Mouse (Mus musculus) MEL (cell line): ENCODE results near the gene Tnfsf13b. TPM values are rescaled to one million over a fixed set of nuclear protein-coding genes. Genes with fewer than 3 reads are reported as not detected.

Experiments used
- DNase-seq: peaks from one replicate; pipeline ENCODE4 v3.0.0; 2011; ENCODE audit warnings: low read depth, low spot score
- H3K27ac ChIP-seq: 2 replicates; pipeline ENCODE4 v1.5.1; 2012; ENCODE audit warnings: low read depth, mild to moderate bottlenecking, control low read depth, low read length, moderate library complexity; ENCODE audit not compliant: control insufficient read depth
- H3K27me3 ChIP-seq, 2 experiments: fragments of 150-350 bp in 1 of 2; sonication (generic) in 1 of 2; 2 replicates each; pipeline ENCODE4 v1.6.1; 2012; ENCODE audit warnings: low read length in 2 of 2, mild to moderate bottlenecking in 2 of 2, improper control_type of control experiment in 1 of 2, moderate library complexity in 1 of 2; ENCODE audit not compliant: insufficient read depth in 2 of 2, control insufficient read depth in 1 of 2
- H3K36me3 ChIP-seq, 2 experiments: 2 replicates each; pipeline ENCODE4 v1.6.1; 2012 to 2014; ENCODE audit warnings: low read length in 2 of 2, improper control_type of control experiment in 1 of 2, inconsistent platforms in 1 of 2, mild to moderate bottlenecking in 1 of 2; ENCODE audit not compliant: insufficient read depth in 2 of 2, control insufficient read depth in 1 of 2
- H3K4me1 ChIP-seq, 2 experiments: fragments of 150-350 bp in 1 of 2; sonication (generic) in 1 of 2; 2 replicates each; pipeline ENCODE4 v1.6.1; 2012; ENCODE audit warnings: low read length in 2 of 2, improper control_type of control experiment in 1 of 2, mild to moderate bottlenecking in 1 of 2; ENCODE audit not compliant: insufficient read depth in 2 of 2, control insufficient read depth in 1 of 2
- H3K4me3 ChIP-seq, 2 experiments: fragments of 150-350 bp in 1 of 2; sonication (generic) in 1 of 2; 2 replicates each; pipeline ENCODE4 v1.5.1; 2012; ENCODE audit warnings: low read depth in 2 of 2, low read length in 2 of 2, mild to moderate bottlenecking in 2 of 2, moderate library complexity in 2 of 2, control low read depth in 1 of 2, improper control_type of control experiment in 1 of 2; ENCODE audit not compliant: control insufficient read depth in 1 of 2, insufficient read depth in 1 of 2
- H3K79me2 ChIP-seq: 2 replicates; pipeline ENCODE4 v1.6.1; 2012; ENCODE audit warnings: mild to moderate bottlenecking, low read length, moderate library complexity; ENCODE audit not compliant: control insufficient read depth, poor library complexity, insufficient read depth
- H3K9ac ChIP-seq: 2 replicates; pipeline ENCODE4 v1.6.1; 2012; ENCODE audit warnings: low read depth, mild to moderate bottlenecking, control low read depth, low read length, moderate library complexity; ENCODE audit not compliant: control insufficient read depth, poor library complexity, severe bottlenecking
- H3K9me3 ChIP-seq: fragments of 150-350 bp; sonication (generic); replicated peaks from 2 replicates; pipeline ENCODE4 v1.6.1; 2012; ENCODE audit warnings: mild to moderate bottlenecking, low read length, improper control_type of control experiment, moderate library complexity; ENCODE audit not compliant: insufficient read depth
- CHD1 ChIP-seq: IDR thresholded peaks from 2 replicates; pipeline ENCODE4 v1.6.1; 2012; ENCODE audit warnings: low read depth, mild to moderate bottlenecking, inconsistent platforms, low read length, improper control_type of control experiment
- CHD2 ChIP-seq: IDR thresholded peaks from 2 replicates; pipeline ENCODE4 v1.6.1; 2011; ENCODE audit warnings: low read length, improper control_type of control experiment
- CTCF ChIP-seq, 3 experiments: IDR thresholded peaks in 2 of 3; conservative IDR thresholded peaks in 1 of 3; 2 replicates each; pipeline ENCODE4 v1.5.1; 2011 to 2012; ENCODE audit warnings: low read length in 3 of 3, low read depth in 2 of 3, mild to moderate bottlenecking in 2 of 3, improper control_type of control experiment in 1 of 3, inconsistent platforms in 1 of 3, mixed read lengths in 1 of 3, moderate library complexity in 1 of 3; ENCODE audit not compliant: control insufficient read depth in 1 of 3, insufficient read depth in 1 of 3, poor library complexity in 1 of 3, severe bottlenecking in 1 of 3
- E2F4 ChIP-seq: IDR thresholded peaks from 2 replicates; pipeline ENCODE4 v1.6.1; 2011; ENCODE audit warnings: low read depth, low read length, improper control_type of control experiment, borderline replicate concordance
- GABPA ChIP-seq: IDR thresholded peaks from 2 replicates; pipeline ENCODE4 v1.6.1; 2012; ENCODE audit warnings: low read depth, mild to moderate bottlenecking, inconsistent platforms, low read length, improper control_type of control experiment, moderate library complexity
- MAZ ChIP-seq: IDR thresholded peaks from 2 replicates; pipeline ENCODE4 v1.6.1; 2012; ENCODE audit warnings: low read depth, mild to moderate bottlenecking, inconsistent platforms, low read length, improper control_type of control experiment
- MYB ChIP-seq: IDR thresholded peaks from 2 replicates; pipeline ENCODE4 v1.6.1; 2011; ENCODE audit warnings: mild to moderate bottlenecking, low read depth, low read length, improper control_type of control experiment
- NELFE ChIP-seq: IDR thresholded peaks from 2 replicates; pipeline ENCODE4 v1.6.1; 2011; ENCODE audit warnings: low read depth, low read length, improper control_type of control experiment
- POLR2AphosphoS5 ChIP-seq: IDR thresholded peaks from 2 replicates; pipeline ENCODE4 v1.6.1; 2012; ENCODE audit warnings: low read depth, borderline replicate concordance, mild to moderate bottlenecking, inconsistent platforms, low read length, moderate library complexity, mixed read lengths
- SIN3A ChIP-seq: IDR thresholded peaks from 2 replicates; pipeline ENCODE4 v1.6.1; 2012; ENCODE audit warnings: low read length, improper control_type of control experiment, inconsistent platforms
- UBTF ChIP-seq: IDR thresholded peaks from 2 replicates; pipeline ENCODE4 v1.6.1; 2012; ENCODE audit warnings: low read depth, mild to moderate bottlenecking, inconsistent platforms, low read length, improper control_type of control experiment, moderate library complexity, borderline replicate concordance; ENCODE audit not compliant: insufficient read depth
- USF1 ChIP-seq: IDR thresholded peaks from 2 replicates; pipeline ENCODE4 v1.6.1; 2014; ENCODE audit warnings: low read depth, mild to moderate bottlenecking, inconsistent platforms, low read length, improper control_type of control experiment, moderate library complexity
- ZMIZ1 ChIP-seq: IDR thresholded peaks from 2 replicates; pipeline ENCODE4 v1.6.1; 2012; ENCODE audit warnings: low read depth, mild to moderate bottlenecking, inconsistent platforms, low read length, improper control_type of control experiment, moderate library complexity
- polyA plus RNA-seq, 2 experiments: library from polyadenylated mRNA; stranded (reverse) in 1 of 2; unstranded in 1 of 2; fragments of >175 nt in 1 of 2; fragments of >200 nt in 1 of 2; gene quantifications; 2 replicates each; pipeline versions ENCODE4 v1.2.1 to v1.2.4; 2012; ENCODE audit warnings: low replicate concordance in 2 of 2, low read depth in 1 of 2; ENCODE audit not compliant: insufficient read length in 2 of 2, insufficient read depth in 1 of 2, missing spikeins in 1 of 2
- total RNA-seq: library from RNA; depleted of rRNA; stranded (reverse); fragments of 300-350 nt; gene quantifications from 2 replicates; pipeline ENCODE4 v1.2.3, GENCODE M21; 2012

The Tnfsf13b gene
- total and polyA plus RNA-seq, 3 experiments = 0.14 TPM; not detected in 2

DNA sequence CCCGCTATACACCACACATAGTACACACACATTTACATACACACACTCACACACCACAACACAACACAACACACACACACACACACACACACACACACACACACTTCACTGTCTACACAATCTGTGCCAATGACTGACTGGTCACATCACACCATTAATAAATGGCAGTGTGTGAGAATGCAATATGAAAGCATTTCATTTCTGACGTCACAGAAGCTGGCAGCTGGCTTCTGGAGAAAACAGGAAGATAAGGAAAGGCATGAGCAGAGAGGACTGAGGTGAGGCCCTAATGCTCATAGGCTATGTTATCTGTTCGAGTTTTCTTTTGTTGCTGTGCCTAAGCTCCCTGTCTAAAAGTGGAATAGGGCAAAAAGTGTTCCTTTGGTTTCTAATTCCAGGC is 45.3 kb downstream of the Tnfsf13b start:
- no peak for TF ChIP-seq MAZ
- TF ChIP-seq, all 39 proteins: peak for 0
- DNase-seq = no peak
- H3K27me3 ChIP-seq = no peaks in the 10 kb centered on the region
- H3K27ac ChIP-seq = no peak overlapping the region
- no peaks in the 10 kb centered on the region for H3K36me3 ChIP-seq
- H3K4me3 ChIP-seq = no peak overlapping the region
- no peak overlapping the region for H3K9ac ChIP-seq
- H3K4me1 ChIP-seq = no peaks in the 10 kb centered on the region
- H3K9me3 ChIP-seq = no peaks in the 10 kb centered on the region
- H3K79me2 ChIP-seq = no peaks in the 10 kb centered on the region

DNA sequence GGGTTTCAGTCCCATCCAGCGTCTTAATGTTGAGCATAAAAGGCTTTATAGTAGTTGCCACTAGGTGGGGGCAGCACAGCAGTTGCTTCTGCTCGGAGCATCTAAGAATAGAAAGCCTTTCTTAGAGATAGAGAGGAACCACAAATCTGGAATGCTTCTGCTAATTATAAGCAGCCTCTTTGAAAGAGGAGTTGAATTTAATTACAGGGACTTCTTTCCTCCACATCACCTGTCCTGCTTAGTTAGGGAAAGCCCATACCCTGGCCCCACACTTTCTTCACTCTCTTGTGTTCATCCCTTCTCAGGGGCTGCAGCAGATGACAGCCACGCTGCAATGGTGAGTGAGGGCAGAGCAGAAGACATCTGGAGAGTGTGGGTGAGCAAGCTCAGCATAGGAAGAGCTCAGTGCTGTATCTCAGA is 47.3 kb downstream of the Tnfsf13b start:
- Histone ChIP-seq H3K27me3 (no peaks in the 10 kb centered on the region), H3K4me3 (no peak overlapping the region), H3K27ac (no peak overlapping the region), H3K36me3 (no peaks in the 10 kb centered on the region), H3K9me3 (no peaks in the 10 kb centered on the region), H3K4me1 (no peaks in the 10 kb centered on the region), H3K79me2 (no peaks in the 10 kb centered on the region), H3K9ac (no peak overlapping the region)
- TF ChIP-seq UBTF (no peak), CHD1 (no peak), NELFE (no peak), ZMIZ1 (no peak), MYB (no peak), E2F4 (no peak), CTCF (IDR thresholded peaks at IDR 0.05 in 2 of 3, conservative IDR thresholded peaks at IDR 0.05 in 1 of 3; ENCODE audit: control insufficient read depth in 1 of 3, insufficient read depth in 1 of 3, low read depth in 2 of 3, low read length in 3 of 3, poor library complexity in 1 of 3, severe bottlenecking in 1 of 3) (no peak), USF1 (no peak), GABPA (no peak)
- DNase-seq = no peak

DNA sequence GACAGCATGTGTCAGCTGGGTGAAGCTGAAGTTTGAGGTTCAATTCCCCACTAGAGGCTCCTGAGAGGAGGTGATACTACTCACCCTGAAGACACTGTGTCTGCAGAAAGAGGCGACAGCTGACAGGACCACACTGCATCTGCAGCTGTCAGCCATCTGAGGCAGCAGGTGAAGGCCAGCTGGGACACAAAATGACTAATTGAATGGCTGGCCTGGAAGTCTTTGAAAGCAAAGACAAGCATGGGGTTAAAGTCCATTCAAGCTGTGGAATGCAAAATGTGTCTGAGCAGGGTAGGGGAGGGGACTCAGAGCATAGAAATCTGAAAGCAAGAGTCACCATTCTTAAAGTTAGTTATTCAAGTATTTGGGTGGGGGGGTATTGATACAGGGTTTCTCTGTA is 54.7 kb downstream of the Tnfsf13b start:
- Histone ChIP-seq H3K79me2 (no peaks in the 10 kb centered on the region), H3K36me3 (no peaks in the 10 kb centered on the region), H3K4me1 (no peaks in the 10 kb centered on the region), H3K27ac (no peak overlapping the region), H3K4me3 (no peak overlapping the region), H3K27me3 (no peaks in the 10 kb centered on the region)
- no peak for DNase-seq
- no peak for TF ChIP-seq USF1
- TF ChIP-seq SIN3A = no peak
- TF ChIP-seq CHD2 = no peak
- no peak for TF ChIP-seq POLR2AphosphoS5
- no peak for TF ChIP-seq CHD1
- TF ChIP-seq UBTF = no peak
- no peak for TF ChIP-seq CTCF (IDR thresholded peaks at IDR 0.05 in 2 of 3, conservative IDR thresholded peaks at IDR 0.05 in 1 of 3; ENCODE audit: control insufficient read depth in 1 of 3, insufficient read depth in 1 of 3, low read depth in 2 of 3, low read length in 3 of 3, poor library complexity in 1 of 3, severe bottlenecking in 1 of 3)
- TF ChIP-seq, all 39 proteins: peak for 0
- H3K9me3 ChIP-seq = no peaks in the 10 kb centered on the region
- H3K9ac ChIP-seq = no peak overlapping the region
